Mouse (Mus musculus): ENCODE measurements around the gene Tcl1b5.
"Not testable (repeated sequence)": the region's sequence is repeated elsewhere in the genome, so short reads cannot be mapped to it uniquely, and the experiment has no call there.

Tcl1b5 gene

GRCm38 (mm10) chr12:105199684-105200497 is 23.7 kb downstream of the Tcl1b5 start:
- CTCF ChIA-PET, POLR2A ChIA-PET: not testable (repeated sequence)

GRCm38 (mm10) chr12:105201657-105202056 is 25.5 kb downstream of the Tcl1b5 start, which contains the start of gene Tcl1b4:
TSS of gene Tcl1b4 (plus strand) at chr12:105201957.
- CTCF ChIA-PET, POLR2A ChIA-PET: not testable (repeated sequence)

- POLR2A ChIA-PET: interaction anchor here in 1 of 4 experiments (0.5 to 1.2 kb wide), 2 partner anchors 31 to 523 kb away, joined by 4 read pairs; no protein-coding TSS in a partner anchor
- CTCF ChIA-PET: no interaction called here
These were observed 30.9 kb downstream of the Tcl1b5 start for GRCm38 (mm10) chr12:105207071-105207470.

- POLR2A ChIA-PET: no interaction called here
- CTCF ChIA-PET: no interaction called here
These were observed 32.3 kb downstream of the Tcl1b5 start for GRCm38 (mm10) chr12:105208441-105208840.

- ChIA-PET POLR2A (interaction anchor here in 1 of 4 experiments (1.2 kb wide), 1 partner anchor 13 kb away, joined by 4 read pairs; the partner anchor contains the start of gene Tcl1), CTCF (interaction anchor here in 1 of 4 experiments (0.8 kb wide), 1 partner anchor 50 kb away, joined by 3 read pairs; no protein-coding TSS in a partner anchor)
These were observed 33.1 kb downstream of the Tcl1b5 start for GRCm38 (mm10) chr12:105209231-105209630.

GRCm38 (mm10) chr12:105217101-105217760 is 41.1 kb downstream of the Tcl1b5 start:
- ChIA-PET POLR2A (interaction anchor here in 1 of 4 experiments (1.3 kb wide), 1 partner anchor 210 kb away, joined by 3 read pairs; no protein-coding TSS in a partner anchor), CTCF (no interaction called here)

- ChIA-PET POLR2A (interaction anchor here in 2 of 4 experiments (0.6 to 2.7 kb wide), 12 partner anchors 9 to 362 kb away, joined by 3 to 10 read pairs (median 4); no protein-coding TSS in a partner anchor), CTCF (interaction anchor here in 3 of 4 experiments (0.5 to 4.0 kb wide), 3 partner anchors 36 to 238 kb away, joined by 3 to 22 read pairs (median 6); no protein-coding TSS in a partner anchor)
These were observed 46.6 kb downstream of the Tcl1b5 start, which contains the start of gene Tcl1 for GRCm38 (mm10) chr12:105222601-105223319. TSS of gene Tcl1 (minus strand) at chr12:105222793.

- ChIA-PET POLR2A (interaction anchor here in 3 of 4 experiments (0.6 to 2.9 kb wide), 36 partner anchors 8 to 950 kb away, joined by 3 to 18 read pairs (median 4); partner anchors contain the start of gene Glrx5 (in 1 of the 3)), CTCF (interaction anchor here in 3 of 4 experiments (0.5 to 4.0 kb wide), 8 partner anchors 11 to 308 kb away, joined by 3 to 22 read pairs (median 4); no protein-coding TSS in a partner anchor)
These were observed 48.6 kb downstream of the Tcl1b5 start for GRCm38 (mm10) chr12:105224621-105225320.
